Mouse (Mus musculus) heart, adult 9 months (tissue): ENCODE measurements around the gene Id3.

Experiments used
- DNase-seq, 2 experiments: peaks; one replicate each; pipeline ENCODE4 v3.0.0; 2022; ENCODE audit warnings: low spot score in 2 of 2

The Id3 gene

DNA sequence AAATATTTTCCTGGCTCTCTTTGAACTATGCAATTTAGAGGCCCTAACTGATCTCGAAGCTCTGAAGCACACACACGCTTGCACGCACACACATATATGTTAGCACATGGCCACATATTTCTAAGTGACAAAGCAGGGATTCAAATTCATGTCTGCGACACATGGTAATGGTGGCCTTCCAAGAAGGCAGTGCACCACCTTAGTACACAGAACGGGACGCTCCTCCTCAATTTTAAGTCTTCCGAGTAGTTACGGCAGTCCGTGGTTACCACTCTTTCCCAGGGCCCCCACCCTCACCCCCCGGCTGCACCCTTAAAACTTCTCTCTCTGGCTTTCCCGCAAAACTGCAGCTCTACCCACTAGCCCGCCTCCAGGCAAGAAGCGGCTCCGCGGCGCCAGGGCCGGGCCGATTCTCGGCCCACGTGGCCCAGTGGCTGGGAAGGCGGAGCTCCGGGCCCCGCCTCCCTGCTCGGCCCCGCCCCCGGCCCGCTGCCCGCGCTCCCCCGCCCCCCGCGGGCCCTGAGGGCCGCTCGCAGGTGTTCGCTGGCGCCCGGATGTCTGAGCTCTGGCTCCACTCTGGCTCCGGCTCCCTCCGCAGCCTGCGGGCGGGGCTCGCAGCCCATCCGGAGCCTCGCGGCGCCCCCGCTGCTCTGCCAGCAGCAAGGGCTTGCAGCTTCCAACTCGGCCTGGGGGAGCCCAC, 4.3 kb downstream of the Id3 start:
- peak; percentile 90 to 91 for DNase-seq

DNA sequence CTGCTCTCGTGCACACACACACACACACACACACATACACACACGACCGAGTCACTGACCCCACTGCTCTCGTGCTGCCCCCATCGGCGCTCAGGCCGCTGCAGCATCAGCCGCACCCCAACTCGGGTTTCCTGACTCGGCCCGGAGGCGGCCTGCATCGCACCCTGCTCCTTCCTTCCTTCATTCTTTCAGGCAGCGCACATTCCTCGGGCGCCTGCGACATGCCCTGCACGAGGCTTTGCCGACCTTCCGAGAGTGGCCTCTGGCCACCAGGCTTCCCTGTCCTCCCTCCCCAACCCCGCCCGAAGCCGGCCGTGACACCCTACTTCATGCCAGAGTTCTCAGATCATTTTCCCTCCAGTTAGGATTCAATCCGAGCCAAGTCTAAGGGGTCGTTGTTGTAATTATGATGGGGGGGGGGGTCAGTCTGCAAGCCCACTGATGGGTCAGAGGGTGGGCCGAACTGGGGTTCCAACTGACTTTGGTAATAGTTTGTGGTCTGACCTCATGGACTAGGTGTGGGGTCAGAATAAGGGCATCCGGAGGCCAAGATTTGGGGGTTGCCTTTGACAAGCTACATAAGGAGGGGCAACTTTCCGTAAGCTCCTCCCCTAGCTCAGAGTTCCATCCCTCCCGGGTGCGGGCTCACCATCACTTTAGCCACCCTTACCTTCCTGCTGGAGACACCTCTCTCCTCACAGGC, 5.2 kb downstream of the Id3 start:
- DNase-seq = peak; percentile 73 to 79

DNA sequence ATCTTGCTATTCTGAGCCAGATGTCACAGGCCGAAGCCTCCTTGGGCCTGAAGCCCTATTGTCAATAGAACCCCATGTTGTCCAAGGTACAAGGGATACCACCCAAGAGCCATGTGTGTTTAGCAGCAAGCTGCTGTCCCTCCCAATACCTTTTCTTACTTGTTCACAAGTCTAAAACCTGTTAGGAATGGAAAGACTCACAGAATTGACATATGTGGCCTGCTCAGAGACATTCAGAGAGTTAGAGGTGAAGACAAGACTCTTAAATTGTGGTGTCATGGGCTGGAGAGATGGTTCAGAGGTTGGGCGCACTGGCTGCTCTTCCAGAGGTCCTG, 5.7 kb downstream of the Id3 start:
- no peak for DNase-seq

DNA sequence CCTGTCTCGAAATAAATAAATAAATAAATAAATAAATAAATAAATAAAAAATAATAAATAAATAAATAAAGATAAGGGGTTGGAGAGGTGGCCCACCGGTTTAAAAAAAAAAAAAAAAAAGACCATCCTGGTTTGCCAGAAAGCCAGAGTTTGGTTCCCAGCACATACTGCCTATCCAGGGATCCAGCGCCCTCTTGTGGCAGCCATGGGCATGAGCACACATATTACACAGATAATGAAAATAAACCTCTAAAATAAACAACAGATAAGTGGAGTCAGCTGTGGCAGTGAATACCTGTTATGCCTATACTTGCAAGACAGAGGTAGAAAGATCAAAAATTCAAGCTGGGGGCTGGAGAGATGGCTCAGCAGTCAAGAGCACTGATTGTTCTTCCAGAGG, 6.4 kb downstream of the Id3 start:
- DNase-seq = no peak

DNA sequence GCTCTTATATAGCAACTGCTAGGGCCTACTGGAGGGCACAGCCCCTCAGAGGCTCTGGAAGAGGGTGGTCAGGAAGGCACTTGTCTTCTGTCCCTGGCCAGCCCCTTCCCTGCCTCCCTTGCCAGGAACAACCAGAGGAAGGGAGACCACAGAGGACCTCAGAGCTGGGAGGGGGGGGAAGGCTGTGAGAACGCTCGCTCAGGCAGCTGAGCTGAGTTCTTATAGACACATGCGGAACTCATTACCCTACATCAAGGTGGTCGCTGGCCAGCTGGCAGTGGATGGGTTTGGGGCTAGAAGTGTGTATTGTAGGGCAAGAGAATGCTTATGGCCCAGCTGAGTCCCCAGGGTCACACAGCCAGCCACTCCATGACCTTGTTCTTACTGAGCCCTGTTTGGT, 7.3 kb downstream of the Id3 start:
- DNase-seq = no peak

DNA sequence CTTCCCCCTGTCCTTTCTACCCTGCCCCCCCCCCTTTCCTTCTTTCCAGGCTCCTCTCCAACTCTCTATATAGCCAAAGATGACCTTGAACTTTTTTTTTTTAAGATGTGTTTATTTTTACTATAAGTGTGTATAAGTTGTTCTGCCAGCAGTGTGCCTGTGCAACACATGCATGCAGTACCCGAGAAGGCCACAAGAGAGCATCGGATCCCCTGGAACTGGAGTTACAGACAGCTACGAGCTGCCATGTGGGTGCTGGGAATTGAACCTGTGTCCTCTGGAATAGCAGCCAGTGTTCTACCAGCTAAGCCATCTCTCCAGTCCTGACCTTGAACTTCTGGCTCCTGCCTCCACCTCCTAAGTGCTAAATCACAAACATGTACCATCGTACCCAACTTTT, 9.5 kb downstream of the Id3 start:
- DNase-seq = no peak

DNA sequence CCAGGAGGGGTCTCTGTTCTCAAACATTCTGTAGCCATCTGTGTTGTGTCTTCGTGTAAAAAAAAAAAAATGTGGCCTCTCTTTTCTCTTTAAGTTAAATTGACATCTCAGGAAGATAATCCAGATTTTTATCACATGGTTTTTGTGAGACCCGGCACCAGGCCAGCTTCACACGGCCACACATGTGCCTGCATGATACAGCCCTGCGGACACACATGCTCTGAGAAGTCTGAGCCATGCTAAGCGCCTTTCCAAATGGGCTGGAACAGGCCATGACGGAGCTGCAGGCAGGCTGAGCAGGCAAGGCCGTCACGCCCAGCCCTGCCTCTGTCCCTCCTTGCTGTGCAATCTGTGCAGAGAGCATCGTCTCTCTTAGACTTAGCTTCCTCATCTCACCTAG, 11.2 kb downstream of the Id3 start:
- DNase-seq = no peak

DNA sequence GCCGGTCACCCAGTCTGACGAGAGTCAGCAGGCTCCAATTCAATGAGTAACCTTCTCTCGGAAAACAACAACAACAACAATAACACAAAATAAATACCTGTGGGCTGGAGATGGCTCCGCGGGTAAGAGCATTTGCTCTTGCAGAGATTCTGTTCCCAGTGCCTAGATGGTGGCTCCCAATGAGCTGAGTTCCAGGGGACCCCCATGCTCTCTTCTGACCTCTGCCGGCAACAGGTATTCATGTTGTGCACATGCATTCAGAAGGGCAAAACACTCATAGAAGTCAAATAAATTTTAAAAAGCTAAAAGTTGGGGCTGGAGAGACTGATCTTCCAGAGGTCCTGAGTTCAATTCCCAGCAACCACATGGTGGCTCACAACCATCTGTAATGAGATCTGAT, 15.2 kb downstream of the Id3 start:
- DNase-seq = no peak

DNA sequence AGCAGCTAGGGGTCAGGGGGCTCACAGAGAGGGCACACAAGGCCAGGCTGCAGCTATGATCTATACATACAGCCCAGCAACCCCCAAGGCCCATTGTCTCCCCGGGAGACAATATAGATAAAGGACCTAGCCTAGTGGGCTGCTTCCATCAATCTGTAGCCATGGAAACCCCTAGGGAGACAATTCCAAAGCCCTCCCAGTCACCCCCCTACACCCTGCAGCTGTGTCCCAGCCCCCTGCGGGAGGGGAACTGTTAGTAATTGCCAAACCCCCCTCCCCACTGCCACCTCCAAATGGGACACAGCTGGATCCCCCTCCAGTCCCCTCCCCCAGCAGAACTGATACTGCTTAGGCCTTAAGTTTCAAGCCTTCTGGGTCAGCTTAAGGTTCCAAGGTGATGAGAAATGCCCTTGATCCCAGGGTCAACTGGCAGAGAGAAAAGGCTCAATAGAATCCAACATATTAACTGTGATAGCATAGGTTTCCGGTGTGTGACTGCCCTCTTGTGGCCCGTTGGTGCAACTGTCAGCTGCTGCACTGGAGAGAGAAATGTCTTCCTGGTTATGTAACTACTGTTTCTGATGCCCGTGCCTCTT, 16.6 kb downstream of the Id3 start:
- DNase-seq = peak; percentile 55 to 81

DNA sequence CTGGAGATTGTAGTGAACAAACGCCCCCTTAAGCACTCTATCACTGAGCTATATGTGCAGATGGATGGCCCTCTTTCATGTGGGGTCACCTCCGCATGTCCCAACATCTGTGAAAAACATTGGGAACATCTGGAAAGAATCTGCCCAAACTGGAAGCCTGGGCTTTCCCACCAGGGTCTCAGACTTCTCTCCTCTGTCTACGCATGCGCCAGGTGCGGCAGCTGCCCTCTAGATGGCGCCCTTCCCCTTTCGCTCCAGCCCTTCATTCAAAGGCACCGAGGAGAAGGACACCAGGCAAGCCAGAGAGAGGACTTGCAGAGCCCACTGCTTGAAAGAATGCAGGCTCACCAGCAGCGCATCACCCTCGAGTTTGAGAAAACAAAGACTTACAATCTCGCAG, 20.2 kb downstream of the Id3 start:
- DNase-seq = peak; percentile 76 to 84

DNA sequence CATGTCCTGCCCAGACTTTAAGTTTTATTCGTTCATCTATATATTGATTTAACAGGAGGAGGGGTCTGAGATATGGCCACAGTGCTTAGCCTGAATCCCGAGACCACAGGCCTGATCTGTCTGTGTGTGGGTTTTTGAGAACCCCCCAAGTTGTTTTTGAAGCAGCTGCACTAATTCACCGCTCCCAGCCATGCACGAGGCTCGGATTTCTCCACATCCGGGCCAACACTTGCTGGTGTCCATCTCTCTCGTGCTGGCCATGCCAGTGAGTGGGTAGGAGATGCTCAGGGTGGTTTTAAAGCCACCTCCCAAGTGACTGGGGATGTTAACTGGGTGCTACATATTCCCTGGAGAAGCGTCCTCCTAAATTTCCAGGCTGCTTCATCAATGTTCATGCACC, 21.7 kb downstream of the Id3 start:
- no peak for DNase-seq

DNA sequence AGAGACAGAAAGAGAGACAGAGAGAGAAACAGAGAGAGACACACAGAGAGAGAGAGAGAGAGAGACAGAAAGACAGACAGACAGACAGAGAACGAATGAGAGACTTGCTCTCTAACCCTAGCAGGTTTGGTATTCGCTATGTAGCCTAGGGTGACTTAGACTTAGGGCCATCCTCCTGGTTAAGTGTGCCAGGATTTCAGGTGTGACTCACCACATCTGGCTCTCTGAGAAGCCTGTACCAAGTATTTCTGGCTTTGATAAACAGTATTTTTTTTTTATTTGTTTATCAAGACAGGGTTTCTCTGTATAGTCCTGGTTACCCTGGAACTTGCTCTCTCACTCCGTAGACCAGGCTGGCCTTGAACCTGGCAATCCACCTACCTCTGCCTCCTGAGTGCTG, 24.4 kb downstream of the Id3 start:
- DNase-seq = no peak

DNA sequence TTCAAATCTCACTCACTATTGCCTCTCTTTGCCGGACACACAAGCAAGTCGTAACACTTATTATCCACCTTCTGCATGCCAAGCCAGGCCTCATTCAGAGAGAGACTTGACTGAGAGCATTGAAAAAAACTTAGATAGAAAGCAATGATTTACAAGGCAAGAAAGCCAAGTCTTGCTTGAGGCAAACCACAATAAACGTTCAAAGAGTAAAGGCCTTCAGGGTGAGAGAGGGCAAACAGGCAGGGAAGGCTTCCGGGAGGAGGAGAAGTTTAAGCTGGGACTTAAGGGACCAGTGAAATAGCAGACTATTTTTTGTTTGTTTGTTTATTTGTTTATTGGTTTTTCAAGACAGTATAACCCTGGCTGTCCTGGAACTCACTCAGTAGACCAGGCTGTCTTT, 27.1 kb downstream of the Id3 start:
- DNase-seq = no peak

DNA sequence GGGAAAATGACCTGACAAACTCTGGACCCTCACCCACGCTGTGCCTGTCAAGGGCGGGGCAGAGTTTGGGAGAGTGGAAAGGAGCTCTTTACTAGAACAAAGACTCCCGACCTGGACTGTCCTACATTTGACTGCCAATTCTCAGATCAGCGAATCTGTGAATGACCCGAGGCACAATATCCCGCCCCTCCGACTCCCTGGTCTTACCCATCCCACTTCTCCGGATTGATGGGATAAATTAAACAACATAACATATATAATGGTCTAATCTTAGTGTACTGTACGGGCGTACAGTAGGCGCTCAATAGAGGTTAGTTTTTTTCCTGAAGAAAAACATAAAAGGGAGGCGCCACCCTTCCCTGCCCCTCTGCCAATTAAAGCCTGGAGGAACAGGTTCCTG, 28.2 kb downstream of the Id3 start:
- DNase-seq = no peak

DNA sequence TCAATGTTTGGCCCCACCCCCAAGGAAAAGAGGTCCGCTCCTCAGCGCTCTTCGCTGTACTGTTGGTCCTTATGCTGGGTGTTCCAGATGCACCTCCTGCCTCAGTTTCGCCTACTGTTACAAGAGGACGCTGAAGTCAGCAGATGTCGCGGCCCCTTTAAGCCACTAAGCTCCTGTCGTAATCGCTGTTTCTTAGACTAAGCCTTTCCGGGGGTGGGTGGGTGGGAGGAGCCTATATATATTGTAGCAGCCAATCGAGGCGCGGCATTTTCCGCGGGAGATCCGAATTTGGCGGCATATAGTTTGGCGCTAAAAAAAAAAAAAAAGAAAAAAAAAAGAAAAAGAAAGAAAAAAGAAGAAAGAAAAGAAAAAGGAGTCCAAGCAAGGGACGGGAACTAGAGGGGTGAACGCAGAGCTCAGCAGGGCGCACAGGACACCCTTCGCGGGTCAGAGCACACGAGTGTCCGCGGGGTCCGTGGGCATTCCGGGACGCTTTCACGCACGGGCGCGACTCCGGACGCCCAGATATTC, 28.8 kb downstream of the Id3 start, which contains the start of gene E2f2:
Gene E2f2 (plus strand): TSS at position 384 of the 531 bp plus-strand sequence.
- DNase-seq = peak; percentile 62 to 64

DNA sequence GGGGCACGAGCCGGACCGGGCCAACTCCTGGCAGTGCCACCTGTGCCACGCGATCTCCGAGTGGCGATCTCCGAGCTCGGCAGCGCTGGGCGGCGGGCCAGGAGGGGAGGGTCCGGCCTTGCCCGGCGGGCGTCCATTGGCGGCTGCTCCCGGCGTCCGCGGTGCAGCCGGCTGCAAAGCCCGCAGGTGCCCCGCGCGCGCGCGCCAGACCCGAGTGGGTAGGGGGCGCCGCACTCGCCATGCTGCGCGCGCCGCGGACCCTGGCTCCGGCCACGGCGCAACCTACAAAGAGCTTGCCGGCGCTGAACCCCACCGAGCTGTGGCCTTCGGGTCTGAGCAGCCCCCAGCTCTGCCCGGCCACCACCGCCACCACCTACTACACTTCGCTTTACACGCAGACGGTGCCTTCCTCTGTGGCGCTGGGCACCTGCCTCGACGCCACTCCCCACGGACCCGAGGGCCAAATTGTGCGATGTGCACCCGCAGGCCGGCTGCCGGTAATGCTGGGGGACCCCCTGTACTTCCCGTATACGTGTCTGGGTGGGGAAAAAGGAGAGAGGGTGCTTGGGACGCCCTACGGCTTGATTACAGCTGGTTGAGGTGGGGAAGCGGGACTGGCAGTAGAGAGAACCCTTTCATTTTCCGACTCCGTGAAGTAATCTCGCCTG, 29.4 kb downstream of the Id3 start:
- no peak for DNase-seq

DNA sequence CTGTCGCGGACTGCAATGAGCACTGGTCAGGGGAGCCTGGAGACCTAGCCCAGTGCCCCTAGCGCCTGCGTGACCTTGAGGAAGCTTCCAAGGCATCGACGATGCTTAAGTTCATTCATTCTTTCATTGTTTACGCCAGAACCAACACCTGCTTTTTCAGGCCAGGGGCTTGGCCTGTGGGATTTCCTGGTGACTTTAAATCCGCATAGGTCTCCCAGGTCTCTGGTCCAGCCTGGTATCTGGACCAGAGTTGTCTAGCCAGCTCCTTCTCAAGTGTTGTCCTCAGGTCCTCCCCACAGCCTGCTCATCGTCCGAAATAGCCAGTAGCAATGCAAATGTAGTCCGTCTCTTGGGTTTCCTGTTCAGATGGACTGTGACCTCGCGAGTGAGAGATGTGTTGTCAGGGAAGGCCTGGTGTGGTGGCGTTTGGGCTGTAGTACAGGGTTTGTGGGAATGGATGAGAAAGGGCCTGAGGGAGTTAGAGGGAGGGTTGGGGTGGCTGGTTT, 30.0 kb downstream of the Id3 start:
- no peak for DNase-seq

DNA sequence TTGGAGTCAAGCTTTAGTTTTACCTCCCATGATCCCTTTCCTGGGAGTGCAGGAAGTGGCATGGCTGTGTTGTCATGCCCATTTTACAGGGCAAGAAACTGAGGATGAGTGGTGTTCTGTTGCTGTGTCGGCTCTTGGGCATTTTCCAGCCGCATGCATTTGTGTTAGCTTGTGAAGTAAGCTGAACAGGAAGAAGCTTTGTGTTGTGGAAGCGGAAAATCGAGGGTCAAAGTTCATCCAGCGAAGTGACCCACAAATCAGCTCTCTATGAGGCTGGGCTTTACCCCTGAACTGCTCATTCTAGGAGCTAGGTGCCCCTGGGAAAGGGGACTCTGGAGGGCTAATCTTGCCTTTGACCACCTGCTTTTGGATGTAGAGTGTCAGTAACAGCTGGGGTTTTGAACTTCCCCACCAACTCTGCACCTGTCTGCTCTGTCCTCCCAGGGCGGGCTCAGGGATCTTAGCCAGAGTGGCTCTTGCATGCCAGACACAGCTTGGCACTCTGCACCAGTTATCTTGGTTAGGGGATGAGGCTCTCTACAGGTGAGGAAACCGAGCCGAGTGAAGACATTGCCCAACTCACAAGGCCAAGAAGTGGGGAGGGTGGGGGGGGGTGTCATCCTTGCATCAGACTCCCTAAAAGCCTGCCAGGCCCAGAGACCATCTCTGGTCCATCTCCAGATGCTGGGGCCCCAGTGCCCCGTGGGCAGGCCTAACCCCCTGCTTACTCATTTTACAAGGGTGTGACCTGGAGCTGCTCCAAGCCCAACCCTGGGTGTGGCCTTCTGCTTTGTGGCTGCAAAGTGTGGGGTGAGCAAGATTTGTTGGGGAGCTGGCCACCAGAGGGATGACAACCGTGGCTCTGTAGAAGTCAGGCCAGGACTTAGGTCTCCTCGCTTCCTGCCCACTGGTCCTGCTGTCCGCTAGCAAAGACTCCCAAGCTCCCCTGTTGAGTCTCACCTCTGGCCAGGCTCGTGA, 31.2 kb downstream of the Id3 start:
- no peak for DNase-seq

DNA sequence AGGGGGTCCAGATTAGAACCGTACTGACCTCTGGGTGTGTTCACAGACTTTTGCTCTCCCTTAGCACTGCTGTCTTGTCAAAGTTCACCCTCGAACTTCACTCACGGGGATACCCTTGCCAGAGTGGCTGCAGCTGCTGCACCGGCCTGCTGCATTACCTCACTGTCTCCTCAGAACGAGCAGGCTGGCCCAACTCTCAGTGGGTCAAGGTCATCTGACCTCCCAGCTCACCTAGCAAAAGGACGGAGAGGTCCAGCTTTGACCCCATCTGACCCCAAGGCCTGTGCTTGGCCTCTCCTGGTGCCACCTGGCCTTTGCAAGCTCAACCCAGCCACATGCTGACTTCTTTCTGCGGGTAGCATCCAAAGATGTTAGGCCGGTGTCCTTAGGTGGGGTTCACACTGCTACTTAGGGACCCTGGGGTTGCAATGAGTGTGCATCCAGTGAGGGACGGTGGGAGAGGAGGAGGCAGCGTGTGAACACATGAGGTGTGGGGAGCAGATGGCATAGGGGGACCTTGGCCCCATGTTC, 32.8 kb downstream of the Id3 start:
- no peak for DNase-seq

DNA sequence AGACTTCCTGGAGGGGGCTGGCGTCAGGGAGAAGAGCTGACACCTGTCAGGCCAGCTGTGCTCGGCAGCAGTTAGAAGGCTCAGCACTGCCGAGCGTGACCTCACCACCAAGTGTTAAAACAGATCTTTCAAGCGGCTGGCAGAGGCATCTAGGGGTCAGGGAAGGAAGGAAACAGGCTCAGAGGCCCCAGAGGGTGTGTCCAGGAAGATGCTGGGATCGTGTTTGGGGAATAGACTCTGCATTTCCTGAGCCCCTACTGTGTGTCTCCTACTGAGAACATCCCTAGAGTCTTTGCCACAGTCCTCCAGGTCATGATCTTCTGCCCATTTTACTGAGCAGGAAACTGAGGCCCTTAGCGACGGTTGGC, 33.9 kb downstream of the Id3 start:
- DNase-seq = peak; percentile 49 to 74
